Mouse (Mus musculus): ENCODE data around the gene Cant1.

Gene Cant1

GRCm38 (mm10) chr11:118423266-118423971 lies 4.5 kb upstream of the Cant1 start:
- DNase-seq (ENCODE audit: low read depth, low spot score) = peak; percentile 82
- no peaks in the 10 kb centered on the region for H3K36me3 ChIP-seq (ENCODE audit: control insufficient read depth, insufficient read depth, low read length, poor library complexity, severe bottlenecking)
- no peaks in the 10 kb centered on the region for H3K27me3 ChIP-seq (ENCODE audit: control insufficient read depth, insufficient read depth, low read length, poor library complexity, severe bottlenecking)

GRCm38 (mm10) chr11:118420261-118420660 lies 1.4 kb upstream of the Cant1 start:
- H3K36me3 ChIP-seq (ENCODE audit: control insufficient read depth, insufficient read depth, low read length, poor library complexity, severe bottlenecking) = 0 out of 2 replicates have a peak, but pooled peaks cover 1% of the 10 kb centered on the region

DNA sequence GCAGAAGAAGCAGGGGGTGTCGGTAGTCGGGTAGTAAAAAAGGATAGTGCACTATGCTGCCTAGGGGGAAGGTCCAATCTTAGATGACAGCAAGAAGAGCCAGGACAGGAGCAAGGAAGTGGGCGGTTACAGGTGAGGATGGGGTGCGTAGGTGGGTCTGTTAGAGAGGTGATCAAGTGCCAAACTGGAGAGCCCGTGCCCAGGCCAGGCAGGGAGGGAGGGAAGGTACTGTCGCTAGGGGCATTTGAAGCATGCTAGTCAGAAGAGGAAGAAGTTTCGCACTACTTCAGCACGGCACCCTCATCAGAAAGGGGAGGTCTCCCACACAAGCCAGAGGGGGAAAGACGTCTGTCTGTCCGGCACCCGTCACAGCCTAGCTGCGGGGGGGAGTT lies 448 bp downstream of the Cant1 start:
- no peaks in the 10 kb centered on the region for H3K27me3 ChIP-seq (ENCODE audit: control insufficient read depth, insufficient read depth, low read length, poor library complexity, severe bottlenecking)
- H3K36me3 ChIP-seq (ENCODE audit: control insufficient read depth, insufficient read depth, low read length, poor library complexity, severe bottlenecking) = peaks cover 4% of the 10 kb centered on the region; the same call in 1 of the 2 replicates
- DNase-seq (ENCODE audit: low read depth, low spot score) = no peak

More at GRCm38 (mm10) chr11:118420261-118420660, 1.4 kb upstream of the Cant1 start:
- H3K27me3 ChIP-seq (ENCODE audit: control insufficient read depth, insufficient read depth, low read length, poor library complexity, severe bottlenecking) = no peaks in the 10 kb centered on the region
- no peak for DNase-seq (ENCODE audit: low read depth, low spot score)

DNA sequence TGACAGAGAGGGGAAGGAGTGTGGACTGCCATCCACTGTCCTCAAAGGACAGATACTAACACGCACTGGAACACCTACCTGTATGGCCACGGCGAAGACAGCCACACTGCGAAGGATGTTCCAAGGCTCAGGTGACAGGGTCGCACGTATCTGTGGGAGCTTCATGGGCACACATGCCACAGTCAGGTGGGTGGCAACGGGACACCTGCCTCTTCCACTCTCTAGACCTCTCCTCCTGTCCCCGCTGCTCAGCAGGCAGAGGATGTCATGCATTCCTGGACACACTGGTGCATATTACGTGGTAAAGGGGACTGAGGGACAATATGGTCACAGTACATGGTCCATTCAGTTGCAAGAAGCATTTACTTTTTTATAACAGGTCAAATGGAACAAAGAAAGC lies 1.4 kb downstream of the Cant1 start:
- peaks cover 4% of the 10 kb centered on the region; the same call in 1 of the 2 replicates for H3K36me3 ChIP-seq (ENCODE audit: control insufficient read depth, insufficient read depth, low read length, poor library complexity, severe bottlenecking)
- DNase-seq (ENCODE audit: low read depth, low spot score) = no peak

DNA sequence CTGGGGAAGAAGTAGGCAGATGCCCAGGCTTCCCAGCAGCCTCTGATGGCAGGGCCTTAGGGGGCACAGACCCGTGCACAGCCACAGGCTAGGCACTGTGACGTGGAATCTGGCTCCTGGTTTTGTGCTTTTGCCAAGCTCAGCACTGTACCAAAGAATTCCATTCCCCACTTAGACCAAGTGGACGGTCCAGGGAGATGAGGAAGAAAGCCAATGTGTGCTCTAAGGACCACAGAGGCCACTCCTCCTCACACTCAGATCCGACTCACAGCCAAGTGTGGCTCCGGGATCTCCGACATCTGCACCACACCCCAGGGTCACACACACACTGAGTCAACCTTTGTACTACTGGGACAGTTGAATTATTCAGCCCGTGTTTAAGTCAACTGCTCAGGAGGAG lies 2.8 kb downstream of the Cant1 start:
- DNase-seq (ENCODE audit: low read depth, low spot score) = no peak
- Histone ChIP-seq H3K36me3 (ENCODE audit: control insufficient read depth, insufficient read depth, low read length, poor library complexity, severe bottlenecking) (peaks cover 6% of the 10 kb centered on the region), H3K27me3 (ENCODE audit: control insufficient read depth, insufficient read depth, low read length, poor library complexity, severe bottlenecking) (no peaks in the 10 kb centered on the region)

More for the DNA sequence above, 1.4 kb downstream of the Cant1 start:
- no peaks in the 10 kb centered on the region for H3K27me3 ChIP-seq (ENCODE audit: control insufficient read depth, insufficient read depth, low read length, poor library complexity, severe bottlenecking)

DNA sequence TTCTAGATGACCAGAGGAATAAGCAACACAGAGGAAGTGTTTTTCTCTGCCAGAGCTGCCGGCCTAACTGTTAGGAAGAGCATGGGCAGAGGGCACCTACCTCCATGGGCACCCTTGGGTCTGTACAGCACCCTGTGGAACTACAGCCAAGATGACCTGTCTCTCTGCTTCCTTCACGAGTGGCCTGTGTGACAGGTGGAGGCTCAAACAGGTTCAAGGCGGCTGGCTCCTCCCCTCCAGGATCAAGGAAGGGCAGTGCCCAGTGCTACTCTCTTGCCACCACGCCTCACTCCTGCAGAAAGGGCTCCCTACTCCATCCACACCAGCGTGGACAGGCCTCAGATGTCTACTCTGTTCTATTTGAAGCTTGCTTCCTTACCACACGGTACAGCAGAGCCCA lies 3.3 kb downstream of the Cant1 start:
- peaks cover 6% of the 10 kb centered on the region for H3K36me3 ChIP-seq (ENCODE audit: control insufficient read depth, insufficient read depth, low read length, poor library complexity, severe bottlenecking)
- H3K27me3 ChIP-seq (ENCODE audit: control insufficient read depth, insufficient read depth, low read length, poor library complexity, severe bottlenecking) = no peaks in the 10 kb centered on the region
- no peak for DNase-seq (ENCODE audit: low read depth, low spot score)

DNA sequence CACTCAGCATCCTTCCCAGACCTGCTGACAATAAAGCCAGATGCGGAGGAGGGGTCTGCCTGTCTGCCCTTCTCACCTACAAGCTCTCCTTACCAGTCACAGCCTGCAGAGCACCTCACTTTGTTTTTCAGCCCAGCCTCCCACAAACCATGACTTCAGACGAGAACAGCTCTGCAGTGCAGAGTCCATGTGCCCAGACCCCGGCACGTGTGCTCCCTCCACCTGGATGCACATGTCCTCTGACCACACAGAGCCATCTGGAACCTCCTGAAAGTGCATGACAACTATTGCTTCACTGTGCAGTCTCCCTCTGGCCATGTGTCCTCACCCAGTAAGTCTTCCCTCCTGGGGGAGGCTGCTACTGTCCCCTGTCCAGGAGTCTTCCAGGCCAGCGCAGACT lies 4.6 kb downstream of the Cant1 start:
- DNase-seq (ENCODE audit: low read depth, low spot score) = no peak
- no peaks in the 10 kb centered on the region for H3K27me3 ChIP-seq (ENCODE audit: control insufficient read depth, insufficient read depth, low read length, poor library complexity, severe bottlenecking)

GRCm38 (mm10) chr11:118413055-118413454 lies 5.8 kb downstream of the Cant1 start:
- Histone ChIP-seq H3K36me3 (ENCODE audit: control insufficient read depth, insufficient read depth, low read length, poor library complexity, severe bottlenecking) (peaks cover 6% of the 10 kb centered on the region), H3K27me3 (ENCODE audit: control insufficient read depth, insufficient read depth, low read length, poor library complexity, severe bottlenecking) (no peaks in the 10 kb centered on the region)
- DNase-seq (ENCODE audit: low read depth, low spot score) = no peak

More for the DNA sequence above, 4.6 kb downstream of the Cant1 start:
- H3K36me3 ChIP-seq (ENCODE audit: control insufficient read depth, insufficient read depth, low read length, poor library complexity, severe bottlenecking) = peaks cover 6% of the 10 kb centered on the region

DNA sequence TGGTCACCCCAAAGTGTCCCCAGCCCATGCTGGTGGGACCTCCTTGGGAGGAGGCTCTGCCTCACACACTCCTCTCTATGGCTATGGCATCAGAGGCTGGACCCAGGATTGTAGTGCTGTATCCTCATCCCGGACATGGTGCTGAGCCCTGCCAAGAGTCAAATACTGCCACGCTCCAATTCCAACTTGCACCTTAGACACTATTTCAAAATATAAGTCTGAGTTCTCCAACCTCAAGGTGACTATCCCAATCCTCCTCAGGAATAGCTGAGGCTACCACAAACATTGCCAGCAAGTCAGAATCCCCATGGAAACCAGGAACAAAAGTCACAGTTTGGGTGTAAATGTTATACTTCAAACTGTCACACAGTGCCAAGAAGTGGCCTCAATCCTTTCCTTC lies 6.3 kb downstream of the Cant1 start:
- H3K27me3 ChIP-seq (ENCODE audit: control insufficient read depth, insufficient read depth, low read length, poor library complexity, severe bottlenecking) = no peaks in the 10 kb centered on the region
- peaks cover 6% of the 10 kb centered on the region for H3K36me3 ChIP-seq (ENCODE audit: control insufficient read depth, insufficient read depth, low read length, poor library complexity, severe bottlenecking)
- no peak for DNase-seq (ENCODE audit: low read depth, low spot score)

GRCm38 (mm10) chr11:118411271-118411670 lies 7.6 kb downstream of the Cant1 start:
- Histone ChIP-seq H3K36me3 (ENCODE audit: control insufficient read depth, insufficient read depth, low read length, poor library complexity, severe bottlenecking) (peaks cover 8% of the 10 kb centered on the region), H3K27me3 (ENCODE audit: control insufficient read depth, insufficient read depth, low read length, poor library complexity, severe bottlenecking) (no peaks in the 10 kb centered on the region)
- DNase-seq (ENCODE audit: low read depth, low spot score) = no peak

DNA sequence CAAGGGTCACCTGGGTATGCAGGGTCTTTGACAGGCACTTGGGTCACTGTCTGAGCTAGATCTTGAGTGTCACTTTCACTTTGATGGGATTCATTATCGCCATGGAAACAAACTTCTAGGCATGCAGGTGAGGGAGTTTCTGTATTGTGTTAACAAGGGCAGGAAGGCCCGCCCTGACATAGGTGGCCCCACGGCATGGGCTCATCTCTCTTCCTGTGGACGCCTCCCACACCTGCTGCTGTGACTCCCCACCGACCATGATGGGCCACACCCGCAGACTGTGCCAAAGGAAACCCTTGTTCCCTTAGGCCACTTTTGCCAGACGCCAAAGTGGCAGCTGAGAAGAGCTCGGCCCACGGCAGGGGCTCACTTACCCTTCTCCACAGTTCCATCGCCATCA lies 8.4 kb downstream of the Cant1 start:
- Histone ChIP-seq H3K36me3 (ENCODE audit: control insufficient read depth, insufficient read depth, low read length, poor library complexity, severe bottlenecking) (peaks cover 8% of the 10 kb centered on the region), H3K27me3 (ENCODE audit: control insufficient read depth, insufficient read depth, low read length, poor library complexity, severe bottlenecking) (no peaks in the 10 kb centered on the region)
- no peak for DNase-seq (ENCODE audit: low read depth, low spot score)

DNA sequence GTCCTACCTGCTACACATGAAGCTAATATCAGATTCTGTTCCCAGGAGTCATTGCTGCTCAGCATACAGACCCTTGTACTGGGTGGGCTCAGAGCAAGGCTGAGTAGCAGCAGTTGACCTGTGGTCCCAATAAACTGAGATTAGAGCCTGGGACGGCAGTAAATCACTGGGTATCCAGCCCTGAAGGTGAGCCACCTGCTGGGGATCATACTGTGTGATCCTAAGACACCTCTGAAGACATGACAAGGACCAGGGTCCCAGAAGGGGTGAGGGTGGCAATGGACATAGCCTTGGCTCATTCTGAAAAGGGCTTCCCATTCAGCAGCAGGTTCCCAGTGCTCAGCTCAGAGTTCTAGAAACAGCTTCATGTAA lies 8.8 kb downstream of the Cant1 start:
- DNase-seq (ENCODE audit: low read depth, low spot score) = no peak
- H3K27me3 ChIP-seq (ENCODE audit: control insufficient read depth, insufficient read depth, low read length, poor library complexity, severe bottlenecking) = no peaks in the 10 kb centered on the region
- peaks cover 4% of the 10 kb centered on the region for H3K36me3 ChIP-seq (ENCODE audit: control insufficient read depth, insufficient read depth, low read length, poor library complexity, severe bottlenecking)

GRCm38 (mm10) chr11:118409106-118410072 lies 9.5 kb downstream of the Cant1 start:
- peaks cover 4% of the 10 kb centered on the region; the same call in 1 of the 2 replicates for H3K36me3 ChIP-seq (ENCODE audit: control insufficient read depth, insufficient read depth, low read length, poor library complexity, severe bottlenecking)
- H3K27me3 ChIP-seq (ENCODE audit: control insufficient read depth, insufficient read depth, low read length, poor library complexity, severe bottlenecking) = no peaks in the 10 kb centered on the region
- no peak for DNase-seq (ENCODE audit: low read depth, low spot score)

DNA sequence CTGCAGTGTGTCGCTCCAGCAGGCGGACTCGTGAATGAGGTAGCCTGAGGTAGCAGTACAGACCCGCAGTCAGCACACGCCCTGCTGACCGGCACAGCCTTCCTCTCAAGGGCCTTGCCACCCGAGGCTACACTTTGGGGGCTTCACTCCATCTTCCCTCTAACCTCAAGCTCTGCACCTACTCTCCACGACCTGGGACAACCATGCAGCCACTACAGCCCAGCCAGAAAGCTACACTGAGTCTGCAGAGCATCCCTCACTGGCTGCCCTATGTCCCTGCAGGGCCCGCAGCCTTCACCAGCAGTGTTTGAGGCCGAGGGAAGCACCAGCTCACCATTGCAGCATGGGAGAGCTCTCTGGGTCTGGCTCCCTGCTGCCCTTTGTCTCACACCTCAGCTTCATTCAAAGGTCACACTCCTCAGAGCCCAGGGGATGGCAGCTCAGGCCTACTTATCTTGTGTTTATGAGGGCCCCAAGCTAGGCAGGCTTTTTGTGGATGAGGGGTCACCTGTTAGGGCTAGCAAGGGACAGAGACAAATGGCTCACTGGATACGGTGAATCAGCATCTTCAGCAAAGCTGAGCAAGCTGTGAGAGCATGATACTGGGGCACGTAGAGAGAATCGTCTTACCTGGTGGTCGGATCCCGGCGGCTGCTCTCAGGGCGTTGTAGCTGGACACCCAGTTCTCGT lies 10.7 kb downstream of the Cant1 start:
- no peak for DNase-seq (ENCODE audit: low read depth, low spot score)
- peaks cover 4% of the 10 kb centered on the region; the same call in 1 of the 2 replicates for H3K36me3 ChIP-seq (ENCODE audit: control insufficient read depth, insufficient read depth, low read length, poor library complexity, severe bottlenecking)
- no peaks in the 10 kb centered on the region for H3K27me3 ChIP-seq (ENCODE audit: control insufficient read depth, insufficient read depth, low read length, poor library complexity, severe bottlenecking)
